Mouse (Mus musculus) heart, postnatal 0 days (tissue): ENCODE data around the gene Gm45713.

Source experiments
- CTCF ChIP-seq: IDR thresholded peaks from 2 replicates; pipeline ENCODE4 v1.5.1; 2016; ENCODE audit warnings: antibody characterized with exemption, control low read depth, low read depth
- EP300 ChIP-seq: IDR thresholded peaks from 2 replicates; pipeline ENCODE4 v1.6.1; 2016; ENCODE audit warnings: antibody characterized with exemption, low read depth

- TF ChIP-seq CTCF (peak; percentile 95), EP300 (no peak)
These were observed at the start of gene Gm45713, which contains the start of gene Flt3l for GRCm38 (mm10) chr7:45135993-45136567.
